Mouse (Mus musculus): Measurements from ENCODE around the gene Arl8b. TPM values are rescaled to one million over a fixed set of nuclear protein-coding genes. Genes with fewer than 3 reads are reported as not detected.

Arl8b gene
- polyA plus RNA-seq (2012; ENCODE audit: insufficient read depth, insufficient read length, missing spikeins) = 103 and 114 TPM in 2 replicates

GRCm38 (mm10) chr6:108782526-108783183 lies at the start of gene Arl8b:
TSS of gene Arl8b (plus strand) at chr6:108783099.
- TF ChIP-seq POLR2A (IDR thresholded peaks at IDR 0.05; ENCODE audit: borderline replicate concordance, low read depth, low read length) = no peak
- peak; percentile 59 for TF ChIP-seq CTCF (IDR thresholded peaks at IDR 0.05; ENCODE audit: low read depth, low read length)
- Histone ChIP-seq H3K4me1 (ENCODE audit: control insufficient read depth, insufficient read depth, low read length) (peaks cover 30% of the 10 kb centered on the region), H3K27ac (ENCODE audit: insufficient read depth, low read depth, low read length) (peak within 1 kb of the TSS; percentile 85), H3K4me3 (ENCODE audit: insufficient read depth, low read length) (peak within 1 kb of the TSS; percentile 95)

GRCm38 (mm10) chr6:108735910-108736750 lies 46.8 kb upstream of the Arl8b start:
- H3K27ac ChIP-seq (ENCODE audit: insufficient read depth, low read depth, low read length) = no peak overlapping the region
- peaks cover 26% of the 10 kb centered on the region for H3K4me1 ChIP-seq (ENCODE audit: control insufficient read depth, insufficient read depth, low read length)
- TF ChIP-seq POLR2A (IDR thresholded peaks at IDR 0.05; ENCODE audit: borderline replicate concordance, low read depth, low read length) = no peak
- no peak for TF ChIP-seq CTCF (IDR thresholded peaks at IDR 0.05; ENCODE audit: low read depth, low read length)
- no peak overlapping the region for H3K4me3 ChIP-seq (ENCODE audit: insufficient read depth, low read length)

GRCm38 (mm10) chr6:108738463-108739203 lies 44.3 kb upstream of the Arl8b start:
- TF ChIP-seq POLR2A (IDR thresholded peaks at IDR 0.05; ENCODE audit: borderline replicate concordance, low read depth, low read length) (no peak), CTCF (IDR thresholded peaks at IDR 0.05; ENCODE audit: low read depth, low read length) (no peak)
- Histone ChIP-seq H3K27ac (ENCODE audit: insufficient read depth, low read depth, low read length) (no peak overlapping the region), H3K4me3 (ENCODE audit: insufficient read depth, low read length) (no peak overlapping the region), H3K4me1 (ENCODE audit: control insufficient read depth, insufficient read depth, low read length) (peaks cover 40% of the 10 kb centered on the region)

- H3K4me1 ChIP-seq (ENCODE audit: control insufficient read depth, insufficient read depth, low read length) = peaks cover 51% of the 10 kb centered on the region
- no peak overlapping the region for H3K4me3 ChIP-seq (ENCODE audit: insufficient read depth, low read length)
- peak overlapping the region; percentile 90 for H3K27ac ChIP-seq (ENCODE audit: insufficient read depth, low read depth, low read length)
- TF ChIP-seq CTCF (IDR thresholded peaks at IDR 0.05; ENCODE audit: low read depth, low read length) (no peak), POLR2A (IDR thresholded peaks at IDR 0.05; ENCODE audit: borderline replicate concordance, low read depth, low read length) (no peak)
Measured at GRCm38 (mm10) chr6:108740579-108740978, 42.3 kb upstream of the Arl8b start.

GRCm38 (mm10) chr6:108743730-108744129 lies 39.2 kb upstream of the Arl8b start:
- TF ChIP-seq POLR2A (IDR thresholded peaks at IDR 0.05; ENCODE audit: borderline replicate concordance, low read depth, low read length) (no peak), CTCF (IDR thresholded peaks at IDR 0.05; ENCODE audit: low read depth, low read length) (0 out of 2 replicates have a peak, but pooled peaks have one; percentile 25)
- H3K27ac ChIP-seq (ENCODE audit: insufficient read depth, low read depth, low read length) = peak overlapping the region; percentile 78

GRCm38 (mm10) chr6:108751324-108751723 lies 31.6 kb upstream of the Arl8b start:
- no peak for TF ChIP-seq POLR2A (IDR thresholded peaks at IDR 0.05; ENCODE audit: borderline replicate concordance, low read depth, low read length)
- TF ChIP-seq CTCF (IDR thresholded peaks at IDR 0.05; ENCODE audit: low read depth, low read length) = no peak

More at GRCm38 (mm10) chr6:108743730-108744129, 39.2 kb upstream of the Arl8b start:
- Histone ChIP-seq H3K4me1 (ENCODE audit: control insufficient read depth, insufficient read depth, low read length) (peaks cover 51% of the 10 kb centered on the region), H3K4me3 (ENCODE audit: insufficient read depth, low read length) (no peak overlapping the region)

GRCm38 (mm10) chr6:108752395-108752794 lies 30.5 kb upstream of the Arl8b start:
- H3K4me3 ChIP-seq (ENCODE audit: insufficient read depth, low read length) = no peak overlapping the region
- TF ChIP-seq POLR2A (IDR thresholded peaks at IDR 0.05; ENCODE audit: borderline replicate concordance, low read depth, low read length) = no peak
- no peak for TF ChIP-seq CTCF (IDR thresholded peaks at IDR 0.05; ENCODE audit: low read depth, low read length)
- H3K4me1 ChIP-seq (ENCODE audit: control insufficient read depth, insufficient read depth, low read length) = peaks cover 37% of the 10 kb centered on the region
- H3K27ac ChIP-seq (ENCODE audit: insufficient read depth, low read depth, low read length) = no peak overlapping the region

More at GRCm38 (mm10) chr6:108751324-108751723, 31.6 kb upstream of the Arl8b start:
- no peak overlapping the region for H3K27ac ChIP-seq (ENCODE audit: insufficient read depth, low read depth, low read length)
- peaks cover 35% of the 10 kb centered on the region for H3K4me1 ChIP-seq (ENCODE audit: control insufficient read depth, insufficient read depth, low read length)
- no peak overlapping the region for H3K4me3 ChIP-seq (ENCODE audit: insufficient read depth, low read length)

- no peak for TF ChIP-seq POLR2A (IDR thresholded peaks at IDR 0.05; ENCODE audit: borderline replicate concordance, low read depth, low read length)
- TF ChIP-seq CTCF (IDR thresholded peaks at IDR 0.05; ENCODE audit: low read depth, low read length) = no peak
- H3K4me3 ChIP-seq (ENCODE audit: insufficient read depth, low read length) = no peak overlapping the region
- peak overlapping the region; percentile 52 for H3K27ac ChIP-seq (ENCODE audit: insufficient read depth, low read depth, low read length)
- peaks cover 37% of the 10 kb centered on the region for H3K4me1 ChIP-seq (ENCODE audit: control insufficient read depth, insufficient read depth, low read length)
Measured at GRCm38 (mm10) chr6:108753536-108753935, 29.4 kb upstream of the Arl8b start.

GRCm38 (mm10) chr6:108754376-108754775 lies 28.5 kb upstream of the Arl8b start:
- no peak overlapping the region for H3K27ac ChIP-seq (ENCODE audit: insufficient read depth, low read depth, low read length)
- H3K4me1 ChIP-seq (ENCODE audit: control insufficient read depth, insufficient read depth, low read length) = peaks cover 43% of the 10 kb centered on the region
- no peak overlapping the region for H3K4me3 ChIP-seq (ENCODE audit: insufficient read depth, low read length)
- TF ChIP-seq CTCF (IDR thresholded peaks at IDR 0.05; ENCODE audit: low read depth, low read length) = no peak
- no peak for TF ChIP-seq POLR2A (IDR thresholded peaks at IDR 0.05; ENCODE audit: borderline replicate concordance, low read depth, low read length)

Data from bone marrow macrophage, adult 2 months (primary cell).